Mouse (Mus musculus) liver, postnatal 0 days (tissue): ENCODE results near the gene Sufu.

Experiments used
- CTCF ChIP-seq: sonication (generic); IDR thresholded peaks from 2 replicates; pipeline ENCODE4 v1.5.1; 2016; ENCODE audit warnings: antibody characterized with exemption, low read depth
- EP300 ChIP-seq: IDR thresholded peaks from 2 replicates; pipeline ENCODE4 v1.6.1; 2016; ENCODE audit warnings: antibody characterized with exemption, low read depth, mild to moderate bottlenecking

DNA sequence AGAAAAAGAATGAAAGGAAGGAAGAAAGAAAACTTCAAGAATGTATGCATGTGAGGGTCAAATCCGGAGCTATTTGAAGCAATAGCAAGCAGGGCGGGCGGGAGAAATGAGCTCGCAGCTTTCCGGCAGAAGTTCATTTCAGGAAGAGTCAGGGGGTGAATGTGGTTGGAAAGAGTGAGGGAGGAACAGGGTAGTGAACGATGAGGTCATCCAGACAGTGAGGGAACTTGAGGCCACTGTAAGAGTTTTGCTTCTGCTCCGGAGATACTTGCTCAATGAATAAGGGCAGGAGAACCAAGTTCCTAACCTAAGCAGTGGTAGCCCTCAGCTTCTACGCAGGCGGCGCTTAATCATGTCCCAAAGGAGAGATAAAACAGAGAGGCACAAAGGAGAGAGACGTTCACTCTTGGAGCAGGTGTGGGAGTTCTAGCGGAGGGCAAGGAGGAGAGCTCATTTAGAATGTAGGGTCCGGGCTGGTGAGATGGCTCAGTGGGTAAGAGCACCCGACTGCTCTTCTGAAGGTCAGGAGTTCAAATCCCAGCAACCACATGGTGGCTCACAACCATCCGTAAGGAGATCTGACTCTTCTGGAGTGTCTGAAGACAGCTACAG, 125.8 kb downstream of the Sufu start:
- TF ChIP-seq EP300 (no peak), CTCF (no peak)
